Mouse (Mus musculus) ovary, postnatal 36 days (tissue): ENCODE data around the gene Zmynd8.
"Not testable (repeated sequence)": the region's sequence is repeated elsewhere in the genome, so short reads cannot be mapped to it uniquely, and the experiment has no call there.

ENCODE experiments used
- DNase-seq: peaks from one replicate; pipeline ENCODE4 v3.0.0; 2022; ENCODE audit warnings: low spot score, mixed read lengths

Zmynd8 gene

GRCm38 (mm10) chr2:165808179-165808975 is 90.4 kb downstream of the Zmynd8 start:
- no peak for DNase-seq

- not testable (repeated sequence) for DNase-seq
These were observed 98.6 kb downstream of the Zmynd8 start for GRCm38 (mm10) chr2:165800174-165800573.

GRCm38 (mm10) chr2:165797876-165798275 is 100.9 kb downstream of the Zmynd8 start:
- DNase-seq = no peak

- no peak for DNase-seq
These were observed 105.6 kb downstream of the Zmynd8 start for GRCm38 (mm10) chr2:165793283-165793638.

GRCm38 (mm10) chr2:165792431-165793282 is 106.2 kb downstream of the Zmynd8 start:
- DNase-seq = no peak

GRCm38 (mm10) chr2:165791657-165792056 is 107.2 kb downstream of the Zmynd8 start:
- peak; percentile 50 for DNase-seq

GRCm38 (mm10) chr2:165791026-165791425 is 107.8 kb downstream of the Zmynd8 start:
- peak; percentile 32 for DNase-seq

- DNase-seq = no peak
These were observed 109.1 kb downstream of the Zmynd8 start for GRCm38 (mm10) chr2:165789667-165790066.

- no peak for DNase-seq
These were observed 110.0 kb downstream of the Zmynd8 start for GRCm38 (mm10) chr2:165788796-165789195.

- peak; percentile 80 for DNase-seq
These were observed 110.8 kb downstream of the Zmynd8 start for GRCm38 (mm10) chr2:165788005-165788404.

GRCm38 (mm10) chr2:165786467-165786866 is 112.3 kb downstream of the Zmynd8 start:
- no peak for DNase-seq

GRCm38 (mm10) chr2:165785312-165786036 is 113.3 kb downstream of the Zmynd8 start:
- no peak for DNase-seq

- DNase-seq = peak; percentile 76
These were observed 116.5 kb downstream of the Zmynd8 start for GRCm38 (mm10) chr2:165782324-165782723.

GRCm38 (mm10) chr2:165778927-165779326 is 119.9 kb downstream of the Zmynd8 start:
- peak; percentile 66 for DNase-seq

- no peak for DNase-seq
These were observed 129.4 kb downstream of the Zmynd8 start for GRCm38 (mm10) chr2:165769375-165769948.

GRCm38 (mm10) chr2:165768805-165769358 is 129.9 kb downstream of the Zmynd8 start:
- DNase-seq = no peak

- no peak for DNase-seq
These were observed 139.3 kb downstream of the Zmynd8 start for GRCm38 (mm10) chr2:165759421-165759985.

- no peak for DNase-seq
These were observed 140.3 kb downstream of the Zmynd8 start for GRCm38 (mm10) chr2:165758534-165758933.

GRCm38 (mm10) chr2:165757799-165758198 is 141.0 kb downstream of the Zmynd8 start:
- no peak for DNase-seq

GRCm38 (mm10) chr2:165752704-165753103 is 146.1 kb downstream of the Zmynd8 start:
- DNase-seq = no peak

GRCm38 (mm10) chr2:165751068-165751467 is 147.7 kb downstream of the Zmynd8 start:
- peak; percentile 70 for DNase-seq
